Mouse (Mus musculus): Measurements from ENCODE around the gene Unc13b.

Unc13b gene

DNA sequence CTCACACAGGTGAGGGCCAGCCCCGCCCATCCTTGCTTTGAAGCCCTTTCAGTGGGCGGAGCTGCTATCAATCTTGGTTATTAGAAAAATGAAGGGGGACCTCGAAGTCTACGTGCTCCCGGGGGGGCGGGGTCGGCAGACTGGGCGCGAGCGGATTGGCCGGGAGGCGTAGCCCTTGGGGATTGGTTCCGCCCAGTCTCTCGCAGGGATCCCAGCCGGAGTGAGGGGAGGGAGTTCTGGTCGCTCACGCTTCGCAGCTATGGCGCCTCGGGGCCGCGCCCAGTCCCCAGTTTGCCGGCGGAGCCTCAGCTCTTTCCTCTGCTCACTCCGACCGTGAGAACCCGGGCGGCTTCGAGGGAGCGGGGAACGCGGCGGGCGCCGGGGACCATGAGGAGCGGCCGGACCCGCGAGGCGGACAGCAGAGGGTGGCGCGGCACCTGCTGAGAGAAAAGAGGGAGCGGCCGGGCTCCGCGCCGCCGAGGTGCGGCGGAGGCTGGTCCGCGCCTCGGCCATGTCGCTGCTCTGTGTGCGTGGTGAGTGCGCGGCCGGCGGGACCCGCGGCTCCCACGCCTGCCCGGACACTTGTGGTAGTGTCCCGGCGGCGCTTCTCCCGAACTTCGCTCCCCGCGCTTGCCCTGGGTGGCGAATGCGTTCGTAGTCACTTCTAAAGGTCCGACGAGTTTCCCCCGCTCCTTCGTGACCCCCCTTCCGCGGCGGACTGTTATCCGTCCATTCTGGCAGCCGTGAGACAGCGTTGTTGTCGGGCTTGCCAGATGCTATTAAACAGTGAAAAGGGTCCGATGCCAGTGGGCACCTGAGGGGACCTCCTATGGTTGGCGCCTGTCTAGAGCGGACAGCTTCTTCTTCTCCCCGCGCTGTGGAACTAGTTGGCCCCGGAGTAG lies at the start of gene Unc13b:
Gene Unc13b (plus strand): TSS at position 201 of the 902 bp plus-strand sequence.
- DNase-seq: peak; percentile 85

DNA sequence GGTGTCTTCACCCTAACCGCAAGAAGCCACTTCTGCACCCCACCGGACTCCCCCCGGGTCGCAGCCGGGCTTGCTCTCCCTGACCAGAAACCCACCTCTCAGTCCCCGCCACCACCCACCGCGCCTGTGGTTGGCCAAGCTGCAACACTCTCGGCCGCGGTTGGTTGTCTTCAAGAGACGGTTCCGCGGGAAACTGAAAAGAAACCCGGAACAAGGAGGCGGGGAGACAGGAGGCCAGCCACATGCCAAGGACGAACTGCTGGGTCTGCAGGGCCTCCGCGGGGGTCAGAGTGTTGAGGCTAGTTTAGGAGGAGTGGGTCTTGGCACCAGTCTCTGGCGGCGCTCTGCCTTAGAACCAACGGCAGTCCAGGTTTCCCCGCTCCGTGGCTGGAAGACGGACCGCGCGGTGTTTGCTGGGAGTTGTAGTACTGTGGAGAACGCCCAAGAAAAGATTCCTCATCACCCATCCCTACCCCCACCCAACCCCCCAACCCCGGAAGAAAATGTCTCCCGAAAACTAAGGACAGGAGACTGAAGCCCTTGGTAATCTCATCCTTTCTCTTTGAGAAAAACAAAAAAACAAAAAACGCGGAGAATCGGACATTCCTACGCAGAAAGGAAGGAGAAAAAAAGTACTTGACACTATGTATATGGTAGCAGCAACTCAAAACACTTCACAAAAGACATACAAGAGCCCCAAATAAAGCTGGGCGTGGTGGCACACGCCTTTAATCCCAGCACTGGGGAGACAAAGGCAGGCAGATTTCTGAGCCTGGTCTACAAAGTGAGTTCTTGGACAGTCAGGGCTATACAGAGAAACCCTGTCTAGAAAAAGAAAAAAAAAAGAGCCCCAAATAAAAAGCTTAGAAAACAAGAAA lies 48.4 kb upstream of the Unc13b start, which contains the start of gene Fancg:
Gene Fancg (minus strand): TSS at position 346 of the 878 bp plus-strand sequence.
- DNase-seq: peak; percentile 66

DNA sequence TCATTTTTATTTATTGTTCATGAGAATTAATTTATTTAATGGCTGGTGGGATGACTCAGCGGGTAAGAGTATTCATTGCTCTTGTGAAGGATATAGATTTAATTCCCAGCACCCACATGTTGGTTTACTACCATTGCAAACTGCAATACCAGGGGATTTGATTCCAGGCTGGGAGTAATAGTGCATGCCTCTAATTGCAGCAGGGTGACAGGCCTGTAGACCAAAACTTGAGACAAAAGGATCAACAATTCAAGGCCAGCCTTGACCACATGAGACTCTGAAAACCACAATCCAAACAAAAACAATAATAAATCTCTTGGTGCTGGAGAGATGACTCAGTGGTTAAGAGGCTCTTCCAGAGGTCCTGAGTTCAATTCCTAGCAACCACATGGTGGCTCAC lies 46.7 kb upstream of the Unc13b start:
- DNase-seq: no peak

DNA sequence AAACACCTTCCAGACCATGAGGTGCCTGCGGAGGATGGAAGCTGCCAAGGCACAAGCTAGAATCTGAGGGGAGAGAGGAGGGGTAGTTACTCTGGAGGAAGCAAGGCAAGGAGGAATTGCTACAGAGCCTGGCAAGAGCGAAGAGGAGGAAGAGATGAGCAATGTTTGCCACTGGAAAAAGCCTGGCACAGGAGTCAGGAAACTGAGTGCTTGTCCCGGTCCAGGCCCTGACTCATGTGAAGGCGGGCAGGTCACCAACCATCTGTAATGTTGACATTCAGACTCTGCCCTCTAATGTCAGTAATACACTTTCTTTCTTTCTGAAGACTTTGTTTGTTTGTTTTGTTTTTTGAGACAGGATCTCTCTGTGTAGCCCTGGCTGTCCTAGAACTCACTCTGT lies 40.6 kb upstream of the Unc13b start:
- DNase-seq: no peak

DNA sequence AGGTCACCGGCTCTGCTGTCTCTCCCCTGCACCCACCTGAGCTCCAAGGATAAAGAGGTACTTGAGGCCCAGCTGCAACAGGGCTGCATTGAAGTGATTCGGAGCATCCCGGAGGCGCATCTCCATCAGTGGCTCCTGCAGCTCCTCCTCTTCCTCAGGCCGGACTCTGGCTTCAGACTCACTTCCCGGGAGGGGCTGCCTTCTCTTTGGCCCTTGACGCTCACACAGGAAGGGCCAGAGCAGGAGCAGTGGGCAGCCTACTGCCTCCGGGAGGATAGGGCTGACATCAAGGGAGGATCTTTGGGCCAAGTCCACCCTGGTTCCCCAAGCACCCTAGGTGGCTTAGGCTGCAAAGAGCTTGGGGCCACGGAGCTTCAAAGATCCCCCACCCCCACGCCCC lies 39.6 kb upstream of the Unc13b start:
- no peak for DNase-seq

DNA sequence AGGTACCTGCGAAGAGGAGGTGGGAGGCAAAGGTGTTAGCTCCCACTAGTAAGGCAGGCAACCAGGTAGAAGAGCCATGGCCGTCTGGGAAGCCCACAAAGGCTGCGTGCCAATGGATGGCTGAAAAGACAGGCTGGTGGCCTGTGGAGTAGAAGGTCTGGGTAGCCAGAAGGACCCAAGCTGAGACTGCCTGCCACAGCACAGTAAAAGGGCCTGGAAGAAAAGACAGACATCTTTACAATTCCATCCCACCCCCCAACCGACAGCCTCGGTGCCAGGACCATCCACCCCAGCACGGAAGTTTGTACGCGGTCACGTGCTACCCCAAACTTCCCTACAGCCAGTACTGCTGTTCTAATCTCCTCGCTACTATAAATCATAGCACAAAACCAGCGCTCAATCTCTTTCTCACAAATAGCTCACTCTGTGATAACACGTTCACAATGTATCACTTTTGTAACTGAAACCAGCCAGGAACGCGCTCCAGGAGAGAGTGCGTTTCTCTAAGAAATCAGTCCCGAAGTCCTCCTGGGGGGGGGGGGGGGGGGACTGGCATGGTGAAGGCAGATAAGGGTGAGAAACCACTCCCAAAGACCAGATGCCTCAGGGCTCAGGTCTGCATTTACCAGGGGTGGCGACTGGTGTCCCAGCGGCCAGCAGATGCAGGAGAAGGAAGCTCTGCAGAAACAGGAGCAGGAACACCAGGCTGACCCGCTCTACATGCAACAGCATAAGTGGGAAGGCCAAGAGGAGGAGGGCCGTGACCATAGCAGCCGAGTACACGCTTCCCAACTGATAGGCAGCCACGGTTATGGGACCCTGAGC lies 38.9 kb upstream of the Unc13b start:
- DNase-seq: no peak

DNA sequence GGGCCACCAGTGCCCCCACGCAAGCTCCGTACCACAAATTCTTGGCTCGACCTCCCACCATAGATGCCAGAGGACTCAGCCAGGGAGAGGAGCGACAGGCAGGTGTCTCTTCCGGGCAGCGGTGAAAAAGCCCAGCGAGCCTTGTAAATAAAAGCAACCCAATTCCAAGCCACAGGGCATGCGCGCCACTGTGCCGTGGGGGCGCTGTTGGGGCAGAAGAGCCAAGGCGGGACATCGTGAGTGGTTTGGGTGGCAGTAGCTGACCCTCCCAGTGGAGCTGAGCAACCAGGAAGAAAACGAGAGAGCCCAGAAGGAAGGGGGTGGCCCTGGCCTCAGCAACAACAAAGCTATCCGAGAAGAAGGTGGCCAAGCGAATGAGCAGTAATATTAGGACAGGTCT lies 37.9 kb upstream of the Unc13b start:
- DNase-seq: no peak

DNA sequence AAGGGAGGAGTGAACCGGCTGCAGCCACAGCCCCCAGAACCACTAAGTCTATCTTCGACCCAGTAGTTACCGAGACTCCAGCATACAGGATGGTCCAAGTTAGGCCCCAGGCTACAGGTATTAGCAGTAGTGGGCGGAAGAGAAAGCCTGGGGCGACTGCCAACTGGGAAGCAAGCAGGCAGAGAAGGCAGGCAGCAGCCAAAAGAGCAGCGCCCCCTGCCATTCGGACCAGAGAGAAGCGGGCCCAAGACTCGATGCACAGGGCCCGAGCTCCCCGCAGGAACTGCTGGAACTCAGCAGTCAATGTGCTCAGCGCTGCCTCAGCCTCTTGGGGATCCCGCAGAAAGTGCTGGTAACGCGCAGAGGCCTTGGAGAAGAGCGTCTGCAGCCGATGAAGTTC lies 37.4 kb upstream of the Unc13b start:
- no peak for DNase-seq

DNA sequence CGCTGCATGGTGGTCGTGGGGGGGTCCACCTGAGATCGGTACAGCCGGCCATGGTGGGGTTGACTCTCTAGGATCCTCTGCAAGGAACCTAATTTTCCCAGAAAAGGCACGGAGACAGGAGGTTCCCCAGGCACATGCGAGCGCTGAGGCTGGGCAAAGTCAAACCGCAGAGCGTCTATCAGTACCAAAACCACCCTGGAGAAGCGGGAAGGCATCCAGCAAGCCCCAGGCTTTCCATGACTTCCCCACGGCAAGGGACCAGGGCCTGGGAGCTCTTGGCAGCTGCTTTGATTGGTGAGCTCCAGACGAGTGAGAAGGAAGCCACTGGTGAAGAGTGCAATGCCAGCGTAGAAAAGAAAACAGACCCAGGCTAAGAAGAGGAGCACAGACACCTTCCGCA lies 34.1 kb upstream of the Unc13b start:
- DNase-seq: no peak

DNA sequence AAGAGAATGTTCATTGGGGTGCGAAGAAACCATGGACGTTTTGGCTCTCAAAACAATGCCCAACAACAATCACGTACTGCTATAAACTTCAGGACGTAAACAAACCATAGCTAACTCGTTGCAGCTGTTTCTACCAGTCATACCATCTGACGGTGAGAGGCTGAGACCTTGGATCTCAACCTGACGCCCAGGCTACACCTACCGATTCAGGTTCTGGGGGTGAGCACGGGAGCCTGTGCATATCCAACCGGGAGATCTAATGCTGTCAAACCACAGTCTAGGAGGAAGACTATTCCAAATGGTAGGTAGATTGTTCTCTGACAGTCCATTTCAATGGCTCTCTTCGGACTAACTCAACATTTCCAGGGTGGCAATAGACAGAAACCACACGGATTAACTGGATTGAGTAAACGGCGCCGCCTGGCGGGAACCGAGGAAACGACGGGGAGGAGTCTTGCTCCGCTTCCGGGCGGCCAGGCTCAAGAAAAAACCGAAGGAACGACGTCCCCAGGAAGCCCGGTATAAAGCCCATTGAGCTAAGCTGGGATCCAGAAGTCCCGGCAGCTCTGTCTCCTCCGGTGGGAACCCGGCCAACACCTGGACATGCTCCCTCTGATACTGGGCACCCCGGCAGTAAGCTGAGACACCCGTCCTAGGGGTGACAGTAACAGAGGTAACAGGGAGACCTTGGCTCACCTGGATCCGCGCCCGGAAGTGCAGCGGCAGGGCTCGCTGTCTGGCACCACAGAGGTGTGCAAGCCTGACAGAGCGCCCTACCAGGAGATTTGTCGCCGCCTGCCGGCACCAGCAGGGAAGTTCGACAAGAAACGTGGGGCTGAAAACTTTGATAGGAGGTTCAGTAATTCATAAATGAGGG lies 33.4 kb upstream of the Unc13b start, which contains the start of gene Pigo:
Gene Pigo (minus strand): TSS at position 736 of the 877 bp plus-strand sequence.
- DNase-seq: peak; percentile 97

DNA sequence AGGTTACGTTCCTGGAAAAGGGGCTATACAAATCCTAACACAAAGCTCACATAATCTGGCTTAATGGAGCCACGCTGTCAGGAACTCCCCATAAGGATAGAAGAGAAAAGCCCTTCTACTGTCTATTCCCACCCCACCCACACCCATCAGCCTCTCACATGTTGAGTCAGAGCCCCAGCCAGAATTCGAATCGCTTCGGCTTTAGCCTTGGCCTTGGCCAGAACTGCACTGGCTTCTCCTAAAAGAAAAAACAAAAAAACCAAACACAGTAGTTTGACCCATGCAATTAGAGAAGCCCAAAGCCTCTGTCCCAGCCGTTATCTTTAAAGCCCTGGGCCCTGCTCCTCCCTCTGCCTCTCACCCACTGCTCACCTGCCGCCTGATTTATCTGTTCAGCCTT lies 29.6 kb upstream of the Unc13b start:
- DNase-seq: no peak

DNA sequence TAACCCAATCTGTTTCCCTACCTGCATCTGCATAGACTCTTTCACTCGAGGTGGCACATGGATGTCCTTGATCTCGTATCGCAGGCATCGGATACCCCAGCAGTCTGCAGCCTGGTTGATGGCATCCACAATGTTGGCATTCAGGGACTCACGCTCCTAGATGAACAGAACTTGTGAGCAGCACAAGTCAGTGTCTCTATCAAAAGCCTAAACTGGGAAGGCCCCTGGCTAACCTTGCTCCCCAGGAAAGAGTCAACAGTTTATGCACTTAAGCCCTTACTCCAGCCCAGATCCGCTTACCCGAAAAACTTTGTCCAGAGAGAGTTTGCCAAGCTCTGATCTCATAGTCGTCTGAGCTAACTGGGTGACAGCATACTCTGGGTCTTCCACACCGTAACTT lies 29.0 kb upstream of the Unc13b start:
- no peak for DNase-seq

DNA sequence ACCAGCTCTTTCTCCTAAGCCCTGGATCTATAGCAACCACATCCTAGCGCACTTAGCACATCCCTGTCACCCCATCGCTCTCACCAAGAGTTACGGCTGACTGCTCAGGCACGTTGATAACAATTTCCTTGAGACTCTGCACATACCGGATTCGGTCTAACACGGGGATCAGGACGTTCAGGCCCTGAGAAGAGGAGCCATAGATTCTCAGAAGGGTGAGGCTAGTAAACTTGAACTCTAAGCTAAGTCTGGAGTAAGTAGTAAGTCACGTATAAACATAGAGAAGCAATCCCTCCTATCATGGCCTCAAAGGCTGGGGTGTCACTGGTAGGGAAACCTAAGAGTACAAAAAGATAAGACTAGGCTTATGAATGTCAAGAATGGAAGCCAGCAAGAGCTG lies 28.4 kb upstream of the Unc13b start:
- no peak for DNase-seq

DNA sequence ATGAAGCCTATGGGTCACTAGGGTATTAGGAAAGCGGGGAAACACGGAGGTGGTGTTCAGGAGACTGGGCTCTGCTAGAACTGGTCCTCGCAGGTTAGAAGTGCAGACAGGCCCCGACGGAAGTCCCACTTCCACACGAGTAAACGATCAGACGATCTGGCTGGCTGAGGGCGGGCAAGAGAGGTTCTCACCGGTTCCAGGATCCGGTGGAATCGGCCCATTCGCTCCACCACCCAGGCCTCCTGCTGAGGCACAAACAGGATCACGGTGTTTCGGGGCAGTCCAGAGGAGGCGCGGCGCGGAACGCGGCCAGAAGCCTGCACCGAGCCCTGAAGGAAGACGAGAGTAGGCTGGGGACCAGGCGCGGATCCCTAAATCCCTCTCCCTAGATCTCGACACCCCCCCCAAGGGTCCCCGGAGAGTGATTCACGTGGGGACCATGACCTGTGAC lies 27.9 kb upstream of the Unc13b start:
- DNase-seq: no peak

DNA sequence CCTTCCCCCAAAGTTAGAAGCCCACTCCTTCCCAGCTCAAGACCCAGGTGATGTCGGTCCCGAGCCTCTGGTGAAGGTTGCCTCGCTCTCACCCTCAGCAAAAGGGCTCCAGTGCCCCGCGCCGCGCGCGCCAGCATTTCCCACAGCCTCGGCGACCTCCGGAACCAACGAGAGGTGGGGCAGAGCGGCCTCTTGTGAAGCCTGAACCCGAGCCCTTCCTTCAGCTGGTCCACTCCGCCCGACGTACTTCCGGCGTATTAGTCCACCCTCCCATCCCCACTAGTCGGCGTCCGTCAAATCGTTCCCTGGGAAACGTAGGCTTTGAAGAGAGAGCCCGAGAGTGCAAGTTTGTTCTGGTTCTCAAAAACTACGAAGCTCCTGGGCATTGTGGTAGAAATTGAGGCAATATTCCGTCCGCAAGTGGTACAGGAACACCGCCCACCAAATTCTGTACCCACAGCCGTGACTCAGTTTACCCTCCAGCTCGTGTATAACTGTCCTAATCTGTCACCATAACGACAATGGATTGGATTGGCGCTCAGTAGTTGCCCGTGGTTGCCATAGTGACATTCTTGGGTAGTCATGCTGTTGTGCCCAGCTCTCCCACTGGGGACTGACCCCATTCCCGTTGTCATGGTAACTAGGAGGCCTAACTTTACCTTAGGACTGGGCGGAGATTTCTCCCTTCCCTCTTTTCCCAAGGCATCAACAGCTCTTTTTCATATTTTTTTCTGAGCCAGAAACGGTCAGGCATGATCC lies 27.3 kb upstream of the Unc13b start, which contains the start of gene Stoml2:
Gene Stoml2 (minus strand): TSS at position 474 of the 759 bp plus-strand sequence.
- DNase-seq: peak; percentile 92

DNA sequence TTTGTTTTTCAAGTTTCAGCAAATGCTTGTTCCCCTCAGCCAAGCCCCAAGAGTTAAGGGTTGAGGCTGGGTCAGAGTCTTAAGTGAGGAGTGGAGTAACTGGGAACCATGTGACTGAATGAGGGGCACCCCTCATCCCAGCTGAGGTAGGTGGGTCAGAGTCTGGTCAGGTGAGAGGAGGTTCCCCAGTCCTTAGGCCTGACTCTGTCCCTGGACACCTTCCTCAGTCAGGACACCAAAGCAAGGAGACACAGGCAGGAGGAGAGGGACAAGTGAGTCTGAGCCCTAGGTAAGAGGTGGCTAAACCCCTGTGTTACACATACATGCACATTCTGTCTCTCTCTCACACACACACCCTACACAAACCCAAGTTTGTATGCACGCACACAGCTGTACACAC lies 26.3 kb upstream of the Unc13b start:
- no peak for DNase-seq

DNA sequence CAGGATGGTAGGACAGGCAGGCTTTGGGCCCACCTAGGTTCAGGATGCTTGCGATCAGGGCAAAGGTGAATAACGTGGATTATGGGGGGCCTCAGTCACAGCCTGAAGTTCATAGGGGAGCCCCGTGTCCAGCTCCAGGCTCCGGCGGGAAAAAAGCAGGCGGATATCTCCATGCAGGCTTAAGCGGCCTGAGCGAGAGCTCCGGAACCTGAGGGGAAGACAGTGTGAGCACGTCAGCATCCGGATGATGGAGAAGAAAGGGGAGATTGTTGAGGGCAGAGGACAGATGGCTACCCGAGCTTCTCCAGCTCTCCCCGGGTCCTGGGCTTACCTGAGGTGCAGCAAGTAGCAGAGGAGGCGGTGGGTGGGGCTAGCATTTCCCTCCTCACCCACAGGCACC lies 25.3 kb upstream of the Unc13b start:
- no peak for DNase-seq

DNA sequence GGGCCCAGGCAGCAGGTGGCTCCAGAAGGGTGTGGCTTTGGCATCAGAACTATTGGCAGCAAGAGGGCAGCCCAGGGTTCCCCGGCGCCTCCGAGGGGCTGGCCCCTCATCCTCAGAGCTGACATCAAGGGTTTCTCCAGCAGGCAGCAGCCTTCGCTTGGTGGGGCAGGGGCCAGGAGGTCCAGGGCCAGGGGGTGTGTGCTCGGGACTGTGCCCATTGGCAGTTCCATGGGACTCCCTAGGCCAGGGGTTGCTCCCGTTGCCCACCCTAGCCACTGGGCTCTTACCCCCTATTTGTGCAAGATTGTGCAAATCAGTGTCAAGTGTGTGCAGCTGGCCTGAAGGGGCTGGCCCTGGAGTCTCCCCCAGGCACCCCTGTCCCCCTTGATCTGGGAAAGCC lies 22.9 kb upstream of the Unc13b start:
- no peak for DNase-seq

DNA sequence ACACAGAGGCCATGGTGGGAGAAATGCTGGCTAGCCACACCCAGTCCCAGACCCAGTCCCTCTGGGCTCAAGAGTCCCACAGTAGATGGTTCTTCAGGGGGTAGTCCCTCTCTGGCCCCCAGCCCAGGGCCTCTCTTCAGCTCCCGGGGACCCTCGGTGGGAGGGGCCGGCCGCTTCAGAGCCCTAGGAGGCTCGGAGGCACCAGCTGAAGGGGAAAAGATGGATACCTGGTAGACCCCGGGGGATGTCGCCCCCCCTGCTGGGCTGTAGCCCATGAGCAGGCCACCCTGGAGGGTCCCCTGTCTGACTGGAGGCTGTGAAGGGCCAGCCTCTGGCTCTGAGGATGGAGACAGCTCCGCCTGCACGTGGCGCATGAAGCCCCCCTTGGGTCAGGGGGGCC lies 22.4 kb upstream of the Unc13b start:
- DNase-seq: peak; percentile 34

DNA sequence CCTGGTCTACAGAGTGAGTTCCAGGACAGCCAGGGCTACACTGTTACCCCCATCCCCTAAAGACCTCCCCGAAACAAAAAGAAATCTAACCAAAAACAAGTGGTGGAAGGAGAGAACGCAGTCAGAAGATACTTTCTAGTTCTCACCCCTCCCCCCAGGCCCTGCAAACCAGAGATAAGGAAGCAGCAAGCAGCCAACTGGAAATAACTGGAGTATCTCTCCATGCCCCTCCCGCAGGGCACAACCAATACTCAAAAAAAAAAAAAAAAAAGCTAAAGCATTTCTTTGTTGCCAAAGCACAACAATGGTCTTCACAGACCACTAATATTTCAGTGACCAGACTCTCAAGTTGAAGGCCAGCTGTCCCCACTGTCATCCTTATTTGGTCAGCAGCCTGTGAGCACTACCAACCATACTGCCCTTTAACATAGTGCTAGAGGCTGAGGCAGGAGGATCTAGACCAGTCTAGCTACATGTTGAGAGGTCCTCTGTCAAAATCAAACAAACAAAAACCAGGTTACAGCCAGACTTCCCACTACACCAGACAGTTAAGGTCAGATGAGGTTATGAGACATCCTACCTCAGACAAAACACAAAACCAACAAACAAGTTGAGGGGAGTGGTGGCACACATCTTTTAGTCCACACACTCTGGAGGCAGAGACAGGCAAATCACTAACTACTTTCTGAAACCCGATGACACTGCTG lies 20.7 kb upstream of the Unc13b start:
- no peak for DNase-seq

All from cerebellum, adult 11 months (tissue).